Mouse (Mus musculus) yolk sac, embryonic 10.5 days (tissue): ENCODE measurements around the gene Pum3.

Source experiments
- DNase-seq: peaks from one replicate; pipeline ENCODE4 v3.0.0-alpha.2; 2017; ENCODE audit warnings: low spot score

Gene Pum3

DNA sequence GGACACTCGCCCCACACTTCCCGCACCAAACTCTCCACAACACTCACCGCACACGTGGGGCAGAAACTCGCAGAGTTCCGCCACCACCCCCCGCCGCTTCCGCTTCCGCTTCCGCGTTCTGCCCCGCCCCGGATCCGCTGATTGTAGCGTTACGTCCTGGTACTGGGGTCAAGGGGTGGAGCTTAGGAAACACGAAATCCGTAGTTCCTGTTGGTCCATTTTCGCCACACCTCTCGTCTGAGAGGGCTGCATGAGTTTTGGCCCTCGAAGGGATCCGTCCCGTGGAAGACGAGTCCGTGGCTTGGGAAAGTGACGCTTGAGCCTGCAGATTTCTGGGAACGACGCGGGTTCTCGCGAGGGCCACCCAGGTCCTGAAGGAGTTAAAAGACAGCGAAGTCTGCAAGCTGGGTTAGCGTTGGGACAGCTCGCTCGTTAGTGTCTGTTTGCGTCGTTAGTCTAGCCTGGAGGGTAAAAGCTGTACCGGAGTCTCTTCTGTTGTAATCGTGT is at the start of gene Pum3:
Gene Pum3, minus strand, starts transcription at position 81 of the 507 bp plus-strand sequence.
- peak; percentile 98 for DNase-seq

DNA sequence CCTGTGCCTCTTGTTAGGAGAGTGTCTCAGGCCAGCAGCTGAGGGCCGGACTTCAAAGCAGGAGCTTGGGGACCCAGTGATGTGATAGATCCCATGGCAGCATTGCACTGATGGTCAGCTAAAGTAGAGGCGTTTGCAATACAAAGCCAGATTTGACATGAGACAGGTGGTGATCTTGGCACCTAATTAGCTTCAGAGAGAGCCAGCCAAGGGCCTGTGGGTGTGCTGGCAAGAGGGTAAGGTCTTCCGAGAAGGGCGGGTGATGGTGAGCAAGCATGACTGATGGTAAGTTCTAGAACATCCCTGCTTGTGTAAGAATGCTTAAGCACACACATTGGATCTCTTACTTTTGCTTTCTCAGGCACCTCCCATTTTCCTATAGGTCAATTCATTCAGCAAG is 37.1 kb upstream of the Pum3 start:
- no peak for DNase-seq

- no peak for DNase-seq
Observed at GRCm38 (mm10) chr19:27462656-27463055, 33.0 kb upstream of the Pum3 start.

DNA sequence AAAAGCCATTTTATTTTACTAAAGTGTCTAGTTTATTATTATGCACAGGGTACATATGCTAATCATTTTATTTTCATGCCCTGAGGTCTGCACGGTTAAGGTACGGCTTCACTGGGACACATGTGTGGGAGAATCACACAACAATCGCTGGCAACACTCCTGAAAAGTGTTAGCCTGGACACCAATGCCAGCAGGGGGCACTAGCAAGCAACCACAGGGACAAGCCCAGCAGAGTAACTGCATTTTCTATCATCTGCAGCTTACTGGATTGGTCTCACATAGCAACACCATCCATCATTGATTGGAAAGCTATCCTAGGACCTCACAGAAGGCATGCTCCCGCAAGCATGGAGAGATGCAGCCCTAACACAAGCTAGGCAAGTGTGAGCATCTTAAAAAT is 20.8 kb upstream of the Pum3 start:
- DNase-seq = no peak

DNA sequence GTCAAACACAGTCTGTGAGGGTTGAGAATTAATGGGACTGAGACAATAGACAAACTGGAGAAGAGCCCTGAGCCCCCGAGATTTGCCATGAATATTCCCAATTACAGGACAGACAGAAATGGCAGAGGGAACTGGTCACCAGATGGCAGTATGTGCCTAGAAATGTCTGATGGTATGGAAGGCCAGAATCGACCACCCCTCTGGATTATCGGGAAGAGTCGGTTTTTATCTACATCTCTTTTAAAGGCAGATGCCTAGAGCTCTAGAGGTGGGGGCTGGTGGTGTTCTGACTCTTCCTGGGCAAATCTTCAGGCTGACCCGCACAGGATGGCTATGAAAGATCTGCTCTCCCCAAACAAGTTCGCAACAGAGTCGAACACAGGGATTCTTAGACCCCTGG is 17.9 kb upstream of the Pum3 start:
- DNase-seq = peak; percentile 26

DNA sequence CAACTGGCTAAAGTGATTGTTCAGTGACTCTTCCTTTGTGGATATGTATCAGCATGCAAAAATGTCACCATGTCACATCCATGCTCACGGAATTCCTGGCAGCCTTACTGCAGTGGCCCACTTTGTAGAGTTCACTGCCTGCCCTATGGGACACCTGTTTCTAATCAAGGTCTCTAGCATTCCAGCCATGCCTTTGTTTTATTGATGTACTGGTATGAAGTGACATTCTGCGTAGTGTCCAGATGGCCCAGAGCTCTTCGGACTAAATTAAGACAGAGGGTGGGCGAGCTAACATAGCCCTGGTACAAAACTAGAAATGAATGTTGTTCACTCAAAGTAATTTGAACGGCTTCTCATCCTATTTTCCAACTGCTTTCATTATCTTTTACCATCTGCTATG is 11.5 kb upstream of the Pum3 start:
- DNase-seq = no peak

GRCm38 (mm10) chr19:27437982-27438652 is 8.5 kb upstream of the Pum3 start:
- DNase-seq = no peak

DNA sequence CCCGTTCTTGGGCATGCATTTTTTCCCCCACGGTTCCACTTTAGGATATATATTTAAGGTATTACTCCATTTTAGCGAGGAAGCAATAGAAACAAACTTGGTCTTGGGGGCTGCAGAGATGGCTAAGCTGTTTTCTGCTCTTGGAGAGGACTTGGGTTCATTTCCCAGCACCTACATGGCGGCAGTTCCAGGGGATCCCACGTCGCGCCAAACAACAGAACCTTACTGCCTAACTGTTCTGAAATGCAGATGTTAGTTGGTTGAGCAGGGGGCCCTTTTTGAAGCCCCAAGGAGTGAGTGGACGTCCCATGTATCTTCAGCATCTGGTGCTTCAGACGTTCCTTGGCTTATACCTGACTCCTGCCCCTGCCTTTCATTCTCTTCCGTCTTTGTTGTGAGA is 781 bp upstream of the Pum3 start:
- no peak for DNase-seq

GRCm38 (mm10) chr19:27429281-27429680 is 344 bp downstream of the Pum3 start:
- no peak for DNase-seq

DNA sequence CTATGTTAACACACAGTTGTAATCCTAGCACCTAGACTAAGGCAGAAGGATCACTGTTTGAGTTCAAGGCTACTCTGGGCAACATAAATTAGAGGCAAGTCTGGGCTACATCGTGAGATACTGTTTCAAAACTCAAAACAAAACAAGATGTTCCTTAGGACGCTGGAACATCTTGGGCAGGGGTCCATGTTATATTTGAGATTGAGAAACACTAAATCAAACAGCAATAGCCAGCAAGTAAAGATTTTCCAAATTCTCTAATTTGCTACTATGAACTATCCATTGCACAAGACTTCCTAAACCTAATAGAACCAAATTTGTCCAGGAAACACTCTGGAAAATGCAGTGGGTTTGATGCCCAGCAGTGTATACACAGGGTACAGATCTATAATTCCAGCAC is 1.8 kb downstream of the Pum3 start:
- no peak for DNase-seq

GRCm38 (mm10) chr19:27426451-27426850 is 3.2 kb downstream of the Pum3 start:
- no peak for DNase-seq

GRCm38 (mm10) chr19:27425656-27426055 is 4.0 kb downstream of the Pum3 start:
- no peak for DNase-seq

- no peak for DNase-seq
Observed at GRCm38 (mm10) chr19:27417375-27417774, 12.2 kb downstream of the Pum3 start.

DNA sequence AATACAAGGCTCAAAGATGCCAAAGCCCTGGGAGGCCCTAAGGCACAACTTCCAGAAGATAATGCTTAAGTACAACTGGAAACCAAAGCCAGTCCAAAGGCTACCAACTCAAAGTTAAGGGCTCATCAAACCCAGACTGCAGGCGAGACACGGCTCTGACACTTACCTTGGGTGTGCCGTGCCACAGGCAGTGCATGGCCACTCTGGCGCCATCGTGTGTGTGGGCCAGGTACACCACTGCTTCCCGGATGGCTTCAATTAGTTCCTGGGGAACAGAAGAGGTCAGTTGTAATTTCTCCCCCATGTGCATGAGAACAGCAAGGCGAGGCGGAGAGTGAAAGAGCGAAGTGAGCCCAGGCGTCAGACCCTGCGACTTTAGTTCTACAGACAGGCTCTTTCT is 13.1 kb downstream of the Pum3 start:
- DNase-seq = no peak

DNA sequence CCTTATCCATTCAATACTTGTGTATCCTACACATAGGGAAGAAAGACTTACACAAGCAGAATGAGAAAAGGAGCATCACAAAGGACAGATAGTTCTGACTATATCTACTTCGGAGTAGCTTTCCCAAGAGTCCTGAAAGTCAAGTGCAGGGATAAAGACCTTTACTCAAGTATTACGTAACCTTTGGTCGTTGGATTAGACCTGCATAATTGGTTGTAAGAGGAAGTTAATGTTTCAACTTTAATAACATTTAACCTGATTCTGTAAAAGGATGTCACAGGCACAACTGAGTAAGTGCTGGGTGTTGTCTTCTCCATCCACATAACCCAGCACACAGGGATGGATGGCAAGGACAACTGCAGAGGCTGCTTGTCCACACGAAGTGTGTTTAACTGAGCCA is 18.3 kb downstream of the Pum3 start:
- no peak for DNase-seq

DNA sequence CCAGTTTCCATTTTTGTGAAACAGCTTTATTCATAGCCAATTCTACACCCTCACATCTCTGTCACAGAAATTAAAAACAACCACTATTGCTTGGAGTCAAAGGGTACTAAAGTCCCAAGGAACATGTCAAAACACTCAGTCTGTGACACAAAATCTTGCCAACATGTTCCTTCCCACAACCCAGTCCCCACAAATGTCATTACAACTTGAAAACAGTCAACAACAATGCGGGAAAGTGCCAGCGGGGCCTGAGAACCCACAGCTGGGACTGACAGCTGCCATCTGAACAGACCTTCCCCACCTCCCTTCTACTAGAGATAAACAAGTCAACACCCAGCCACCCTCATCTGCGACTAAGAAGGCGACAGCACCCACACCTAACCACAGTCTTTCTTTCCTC is 18.9 kb downstream of the Pum3 start:
- no peak for DNase-seq

- DNase-seq = no peak
Observed at GRCm38 (mm10) chr19:27409782-27410181, 19.8 kb downstream of the Pum3 start.

- DNase-seq = no peak
Observed at GRCm38 (mm10) chr19:27409196-27409595, 20.4 kb downstream of the Pum3 start.

DNA sequence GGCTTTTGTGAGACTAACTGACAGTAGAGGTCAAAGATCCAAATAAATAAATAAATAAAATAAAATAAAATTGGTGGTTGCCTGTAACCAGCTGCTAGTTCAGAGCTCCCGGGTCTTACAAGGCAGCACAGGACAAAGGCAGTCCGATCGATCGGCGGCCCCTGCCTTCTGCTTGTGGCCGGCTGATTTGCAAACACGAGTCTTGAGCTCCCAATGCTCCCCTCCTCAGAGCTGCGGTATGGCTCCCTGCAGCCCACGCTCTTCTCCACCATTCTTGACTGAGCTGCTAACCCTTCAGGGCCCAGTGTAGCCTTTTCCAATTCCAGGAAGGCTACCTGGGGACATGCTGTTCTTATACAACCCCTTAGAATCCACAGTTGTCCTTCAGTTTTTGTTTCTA is 31.8 kb downstream of the Pum3 start:
- no peak for DNase-seq

DNA sequence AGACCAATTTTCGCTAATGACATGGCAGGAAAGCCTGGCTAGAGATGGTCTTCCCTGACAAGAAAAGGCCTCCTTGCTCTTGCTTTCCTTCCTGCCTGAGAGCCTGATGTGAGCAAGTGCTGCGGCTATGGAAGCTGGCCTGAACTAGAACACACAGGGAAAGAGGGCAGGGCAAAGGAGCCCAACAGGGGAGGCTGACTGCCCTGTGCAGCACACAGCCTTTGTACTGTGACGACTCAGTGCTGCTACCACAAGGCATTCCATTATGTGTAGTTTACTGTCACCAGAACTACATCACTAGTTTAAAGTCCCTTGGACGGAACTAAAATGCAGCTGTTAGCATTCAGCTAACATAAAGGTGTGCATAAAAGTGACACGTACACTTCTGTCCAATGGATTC is 32.4 kb downstream of the Pum3 start:
- DNase-seq = no peak

DNA sequence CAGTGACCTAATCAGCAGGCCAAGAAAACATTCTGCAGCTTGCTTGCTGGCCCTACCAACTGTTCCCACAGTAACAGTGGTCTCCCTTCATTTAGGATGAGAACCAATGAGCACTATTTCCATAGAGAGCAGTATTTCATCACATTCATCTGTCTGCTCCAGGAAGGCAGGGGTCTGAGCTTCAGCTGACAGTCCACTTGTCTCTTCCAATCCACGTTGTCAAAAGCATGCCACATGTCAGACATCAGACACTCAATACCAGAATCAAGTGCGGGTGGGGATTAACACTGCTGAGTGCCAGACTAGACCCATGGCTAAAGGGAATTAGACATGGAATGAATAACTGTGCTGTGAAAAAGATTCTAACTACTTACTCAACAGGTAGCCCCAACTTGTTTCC is 32.9 kb downstream of the Pum3 start:
- DNase-seq = no peak

DNA sequence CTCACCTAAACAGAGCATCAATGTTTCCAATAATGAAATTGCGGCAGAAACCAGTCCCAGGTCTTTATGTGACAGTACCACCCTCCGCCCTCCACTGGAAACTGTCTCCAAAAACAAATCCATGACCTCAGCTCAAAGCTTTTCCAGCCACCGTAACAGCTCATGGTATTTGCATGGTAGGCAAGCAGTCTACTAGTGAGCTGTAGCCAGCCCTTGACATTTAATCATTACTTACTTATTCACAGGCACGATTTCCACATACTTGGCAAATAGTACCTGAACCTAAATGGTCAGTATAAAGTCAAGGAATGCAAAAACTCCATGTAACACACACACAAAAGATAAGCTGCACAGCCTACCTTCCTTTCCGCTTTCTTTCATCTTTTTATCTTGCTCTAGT is 33.7 kb downstream of the Pum3 start:
- DNase-seq = no peak

- DNase-seq = no peak
Observed at GRCm38 (mm10) chr19:27395481-27395880, 34.1 kb downstream of the Pum3 start.

GRCm38 (mm10) chr19:27394341-27394990 is 35.2 kb downstream of the Pum3 start:
- DNase-seq = no peak
